Mouse (Mus musculus): ENCODE measurements around the gene Wbp4. TPM values are rescaled to one million over a fixed set of nuclear protein-coding genes. Genes with fewer than 3 reads are reported as not detected.

Gene Wbp4
- total and polyA plus RNA-seq, 2 experiments, result 2.5 to 7.7 TPM

- no peaks in the 10 kb centered on the region for H3K27me3 ChIP-seq (ENCODE audit: control insufficient read depth, insufficient read depth, low read length)
- H3K4me3 ChIP-seq (ENCODE audit: insufficient read depth, low read depth, low read length), result no peak overlapping the region
- H3K4me1 ChIP-seq (ENCODE audit: control insufficient read depth, insufficient read depth, low read length), result peaks cover 20% of the 10 kb centered on the region
- TF ChIP-seq CTCF (IDR thresholded peaks at IDR 0.05; ENCODE audit: low read depth, low read length), result no peak
- TF ChIP-seq POLR2A (IDR thresholded peaks at IDR 0.05; ENCODE audit: extremely low read depth, insufficient read depth, low read length), result no peak
- H3K79me2 ChIP-seq (ENCODE audit: control insufficient read depth, insufficient read depth, low read length), result peaks cover 43% of the 10 kb centered on the region; the same call in 1 of the 2 replicates
- no peak overlapping the region for H3K9ac ChIP-seq (ENCODE audit: low read depth, low read length)
- WGBS, result 35% methylated on average over 6 of the region's 6 CpGs
- H3K36me3 ChIP-seq (ENCODE audit: control insufficient read depth, insufficient read depth, low read length), result peaks cover 5% of the 10 kb centered on the region; the same call in 1 of the 2 replicates
- DNase-seq (ENCODE audit: extremely low read depth, low read depth, low spot score), result peak; percentile 62
- peak overlapping the region; percentile 4; the same call in 1 of the 2 replicates for H3K27ac ChIP-seq (replicated peaks; ENCODE audit: insufficient read depth, low read depth, low read length)
Measured at GRCm38 (mm10) chr14:79494349-79494748, 13.0 kb upstream of the Wbp4 start.

- Histone ChIP-seq H3K79me2 (ENCODE audit: control insufficient read depth, insufficient read depth, low read length) (peaks cover 36% of the 10 kb centered on the region), H3K36me3 (ENCODE audit: control insufficient read depth, insufficient read depth, low read length) (peaks cover 5% of the 10 kb centered on the region; the same call in 1 of the 2 replicates), H3K27me3 (ENCODE audit: control insufficient read depth, insufficient read depth, low read length) (no peaks in the 10 kb centered on the region), H3K9ac (ENCODE audit: low read depth, low read length) (no peak overlapping the region), H3K4me3 (ENCODE audit: insufficient read depth, low read depth, low read length) (no peak overlapping the region), H3K4me1 (ENCODE audit: control insufficient read depth, insufficient read depth, low read length) (peaks cover 35% of the 10 kb centered on the region), H3K27ac (replicated peaks; ENCODE audit: insufficient read depth, low read depth, low read length) (0 out of 2 replicates have a peak overlapping the region, but pooled peaks have one; percentile 7)
- 6% methylated on average over 3 of the region's 3 CpGs for WGBS
- no peak for TF ChIP-seq CTCF (IDR thresholded peaks at IDR 0.05; ENCODE audit: low read depth, low read length)
- TF ChIP-seq POLR2A (IDR thresholded peaks at IDR 0.05; ENCODE audit: extremely low read depth, insufficient read depth, low read length), result no peak
- DNase-seq (ENCODE audit: extremely low read depth, low read depth, low spot score), result peak; percentile 75
Measured at GRCm38 (mm10) chr14:79490246-79490645, 8.9 kb upstream of the Wbp4 start.

- Histone ChIP-seq H3K27me3 (ENCODE audit: control insufficient read depth, insufficient read depth, low read length) (no peaks in the 10 kb centered on the region), H3K4me3 (ENCODE audit: insufficient read depth, low read depth, low read length) (no peak overlapping the region), H3K79me2 (ENCODE audit: control insufficient read depth, insufficient read depth, low read length) (peaks cover 35% of the 10 kb centered on the region), H3K36me3 (ENCODE audit: control insufficient read depth, insufficient read depth, low read length) (peaks cover 5% of the 10 kb centered on the region; the same call in 1 of the 2 replicates), H3K27ac (replicated peaks; ENCODE audit: insufficient read depth, low read depth, low read length) (peak overlapping the region; percentile 44), H3K9ac (ENCODE audit: low read depth, low read length) (no peak overlapping the region; the same call in 1 of the 2 replicates), H3K4me1 (ENCODE audit: control insufficient read depth, insufficient read depth, low read length) (peaks cover 34% of the 10 kb centered on the region)
- WGBS, result 40% methylated on average over 12 of the region's 12 CpGs
- TF ChIP-seq POLR2A (IDR thresholded peaks at IDR 0.05; ENCODE audit: extremely low read depth, insufficient read depth, low read length), result no peak
- TF ChIP-seq CTCF (IDR thresholded peaks at IDR 0.05; ENCODE audit: low read depth, low read length), result no peak
- peak; percentile 56 for DNase-seq (ENCODE audit: extremely low read depth, low read depth, low spot score)
Measured at GRCm38 (mm10) chr14:79489150-79489549, 7.8 kb upstream of the Wbp4 start.

- WGBS, result 88% methylated on average over 9 of the region's 9 CpGs
- H3K9ac ChIP-seq (ENCODE audit: low read depth, low read length), result no peak overlapping the region
- H3K4me3 ChIP-seq (ENCODE audit: insufficient read depth, low read depth, low read length), result no peak overlapping the region
- no peak for DNase-seq (ENCODE audit: extremely low read depth, low read depth, low spot score)
- peaks cover 5% of the 10 kb centered on the region; the same call in 1 of the 2 replicates for H3K36me3 ChIP-seq (ENCODE audit: control insufficient read depth, insufficient read depth, low read length)
- H3K27me3 ChIP-seq (ENCODE audit: control insufficient read depth, insufficient read depth, low read length), result no peaks in the 10 kb centered on the region
- peaks cover 33% of the 10 kb centered on the region for H3K4me1 ChIP-seq (ENCODE audit: control insufficient read depth, insufficient read depth, low read length)
- H3K27ac ChIP-seq (replicated peaks; ENCODE audit: insufficient read depth, low read depth, low read length), result no peak overlapping the region
- peaks cover 38% of the 10 kb centered on the region for H3K79me2 ChIP-seq (ENCODE audit: control insufficient read depth, insufficient read depth, low read length)
- TF ChIP-seq POLR2A (IDR thresholded peaks at IDR 0.05; ENCODE audit: extremely low read depth, insufficient read depth, low read length) (no peak), CTCF (IDR thresholded peaks at IDR 0.05; ENCODE audit: low read depth, low read length) (no peak)
Measured at GRCm38 (mm10) chr14:79488531-79488930, 7.2 kb upstream of the Wbp4 start.

- H3K4me3 ChIP-seq (ENCODE audit: insufficient read depth, low read depth, low read length), result peak overlapping the region; percentile 49
- peak; percentile 94 for DNase-seq (ENCODE audit: extremely low read depth, low read depth, low spot score)
- WGBS, result 8% methylated on average over 19 of the region's 19 CpGs
- H3K36me3 ChIP-seq (ENCODE audit: control insufficient read depth, insufficient read depth, low read length), result peaks cover 4% of the 10 kb centered on the region; the same call in 1 of the 2 replicates
- H3K27ac ChIP-seq (replicated peaks; ENCODE audit: insufficient read depth, low read depth, low read length), result peak overlapping the region; percentile 86
- peaks cover 38% of the 10 kb centered on the region for H3K4me1 ChIP-seq (ENCODE audit: control insufficient read depth, insufficient read depth, low read length)
- H3K9ac ChIP-seq (ENCODE audit: low read depth, low read length), result peak overlapping the region; percentile 75
- H3K27me3 ChIP-seq (ENCODE audit: control insufficient read depth, insufficient read depth, low read length), result no peaks in the 10 kb centered on the region
- H3K79me2 ChIP-seq (ENCODE audit: control insufficient read depth, insufficient read depth, low read length), result peaks cover 44% of the 10 kb centered on the region
- TF ChIP-seq CTCF (IDR thresholded peaks at IDR 0.05; ENCODE audit: low read depth, low read length), result peak; percentile 27; the same call in 1 of the 2 replicates
- TF ChIP-seq POLR2A (IDR thresholded peaks at IDR 0.05; ENCODE audit: extremely low read depth, insufficient read depth, low read length), result no peak
Measured at GRCm38 (mm10) chr14:79486993-79487731, 5.8 kb upstream of the Wbp4 start.

- no peak for TF ChIP-seq POLR2A (IDR thresholded peaks at IDR 0.05; ENCODE audit: extremely low read depth, insufficient read depth, low read length)
- TF ChIP-seq CTCF (IDR thresholded peaks at IDR 0.05; ENCODE audit: low read depth, low read length), result no peak
- Histone ChIP-seq H3K36me3 (ENCODE audit: control insufficient read depth, insufficient read depth, low read length) (peaks cover under 1% of the 10 kb centered on the region; the same call in 1 of the 2 replicates), H3K4me3 (ENCODE audit: insufficient read depth, low read depth, low read length) (no peak overlapping the region), H3K27ac (replicated peaks; ENCODE audit: insufficient read depth, low read depth, low read length) (peak overlapping the region; percentile 86), H3K4me1 (ENCODE audit: control insufficient read depth, insufficient read depth, low read length) (peaks cover 38% of the 10 kb centered on the region), H3K9ac (ENCODE audit: low read depth, low read length) (peak overlapping the region; percentile 50), H3K79me2 (ENCODE audit: control insufficient read depth, insufficient read depth, low read length) (peaks cover 44% of the 10 kb centered on the region), H3K27me3 (ENCODE audit: control insufficient read depth, insufficient read depth, low read length) (no peaks in the 10 kb centered on the region)
- no peak for DNase-seq (ENCODE audit: extremely low read depth, low read depth, low spot score)
- WGBS, result 9% methylated on average over 8 of the region's 8 CpGs
Measured at GRCm38 (mm10) chr14:79486617-79486992, 5.3 kb upstream of the Wbp4 start.
